Mouse (Mus musculus): ENCODE measurements around the gene Mcm3.
A peak's percentile ranks its signal among the peaks of the same experiment; 100 is the strongest.
"Not testable (repeated sequence)": the region's sequence is repeated elsewhere in the genome, so short reads cannot be mapped to it uniquely, and the experiment has no call there.

Mcm3 gene

DNA sequence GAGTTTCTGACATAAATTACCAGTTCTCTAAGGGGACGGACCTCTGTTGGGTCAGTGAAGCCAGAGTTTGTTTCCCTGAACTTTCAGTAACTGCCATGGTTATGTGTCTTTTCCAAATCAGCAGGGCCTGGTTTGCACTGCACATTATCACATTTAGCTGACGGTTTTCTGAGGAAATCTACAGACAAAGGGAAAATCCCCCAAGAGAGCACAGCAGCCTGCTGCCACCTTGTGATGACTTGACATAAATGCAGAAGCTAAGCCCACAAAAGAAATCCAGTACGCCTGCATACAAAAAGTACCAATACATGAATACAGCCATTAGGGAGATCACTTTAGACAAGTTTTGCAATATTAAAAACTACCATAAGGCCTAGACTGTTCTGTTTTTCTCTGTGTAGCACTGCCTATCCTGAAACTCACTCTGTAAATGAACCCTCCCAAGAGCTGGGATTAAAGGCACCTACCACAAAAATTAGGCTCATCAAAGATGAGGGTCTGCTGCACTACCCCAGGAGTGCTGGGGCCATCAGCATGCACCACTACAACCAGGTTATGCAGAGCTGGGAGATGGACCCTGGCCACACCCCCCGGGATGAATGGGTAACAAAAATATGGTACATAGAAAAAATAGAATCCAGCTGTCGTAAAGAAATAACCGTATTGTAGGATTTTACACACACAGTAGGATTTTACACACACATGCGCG is 18.3 kb downstream of the Mcm3 start:
- DNase-seq (ENCODE audit: low spot score), result peak; percentile 44

DNA sequence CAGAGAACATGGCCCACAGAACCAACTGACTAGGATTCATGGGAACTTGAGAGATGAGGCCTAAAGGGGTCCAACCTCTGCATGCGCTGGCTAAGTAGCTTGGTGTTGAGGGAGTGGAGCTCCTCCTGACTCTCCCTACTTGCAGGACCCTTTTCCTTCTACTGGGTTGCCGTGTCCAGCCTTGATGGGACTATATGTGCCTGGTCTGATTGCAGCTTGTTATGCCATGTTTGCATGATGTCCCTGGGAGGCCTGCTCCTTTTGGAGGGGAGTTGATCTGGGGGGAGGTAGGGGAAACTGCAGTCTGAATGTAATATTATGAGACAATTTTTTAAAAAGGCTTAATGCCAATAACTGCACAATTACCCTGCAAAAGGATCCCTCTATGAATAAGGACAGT is 18.8 kb downstream of the Mcm3 start:
- no peak for DNase-seq (ENCODE audit: low spot score)

DNA sequence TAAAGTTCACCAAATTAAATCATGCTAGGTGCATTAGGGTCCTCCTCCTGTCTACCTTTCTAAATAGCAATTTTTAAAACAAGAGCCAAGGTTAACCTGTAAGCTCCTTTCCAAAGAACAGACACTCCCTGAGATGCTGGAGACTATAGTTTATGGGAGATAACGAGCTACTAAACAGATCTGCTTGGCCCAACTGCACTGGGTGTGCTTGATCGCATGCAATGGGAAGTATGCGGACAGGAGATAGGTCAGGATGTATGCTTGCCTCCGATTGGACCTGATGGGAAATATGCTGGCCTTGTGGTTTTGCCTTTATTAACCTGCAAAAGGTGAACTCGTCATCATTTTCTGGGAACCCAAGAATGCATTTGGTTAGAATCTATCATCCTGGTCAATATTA is 24.9 kb downstream of the Mcm3 start:
- DNase-seq (ENCODE audit: low spot score), result no peak

DNA sequence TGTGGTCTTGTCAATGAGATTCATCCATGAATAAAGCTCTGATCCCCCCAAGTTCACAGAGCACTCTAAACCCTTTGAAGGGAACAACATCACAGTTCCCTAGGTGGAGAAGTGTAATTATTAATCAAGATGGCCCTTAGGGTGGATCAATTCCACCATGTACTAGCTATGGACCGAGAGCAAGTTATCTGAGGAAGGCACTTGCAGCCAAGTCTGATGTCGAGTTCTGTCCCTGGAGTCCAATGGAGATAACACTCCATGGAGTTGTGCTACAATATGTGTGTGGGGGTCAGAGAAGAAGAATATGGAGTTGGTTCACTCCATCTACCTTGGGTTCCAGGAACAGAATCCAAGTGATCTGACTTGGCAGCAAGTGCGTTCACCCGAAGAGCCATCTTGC is 25.4 kb downstream of the Mcm3 start:
- DNase-seq (ENCODE audit: low spot score), result no peak

DNA sequence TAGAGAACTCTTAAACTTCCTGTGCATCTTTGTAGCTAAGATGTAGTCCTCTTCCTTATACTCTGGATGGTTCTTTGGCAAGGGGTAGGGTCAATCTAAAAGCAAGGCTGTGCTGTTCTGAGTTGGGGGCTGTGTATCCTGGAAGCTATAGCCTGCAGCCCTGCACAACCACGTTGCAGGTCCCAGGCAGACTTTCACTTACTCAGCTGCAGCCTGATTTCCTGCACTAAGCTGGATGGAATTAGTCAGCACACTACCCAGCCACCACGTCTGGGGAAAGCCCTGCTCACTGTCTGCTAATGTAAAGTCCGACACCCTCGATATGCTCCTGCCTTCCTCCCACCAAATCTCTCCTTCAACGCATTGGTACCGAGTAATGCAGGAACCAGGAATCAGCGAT is 28.7 kb downstream of the Mcm3 start:
- no peak for DNase-seq (ENCODE audit: low spot score)

DNA sequence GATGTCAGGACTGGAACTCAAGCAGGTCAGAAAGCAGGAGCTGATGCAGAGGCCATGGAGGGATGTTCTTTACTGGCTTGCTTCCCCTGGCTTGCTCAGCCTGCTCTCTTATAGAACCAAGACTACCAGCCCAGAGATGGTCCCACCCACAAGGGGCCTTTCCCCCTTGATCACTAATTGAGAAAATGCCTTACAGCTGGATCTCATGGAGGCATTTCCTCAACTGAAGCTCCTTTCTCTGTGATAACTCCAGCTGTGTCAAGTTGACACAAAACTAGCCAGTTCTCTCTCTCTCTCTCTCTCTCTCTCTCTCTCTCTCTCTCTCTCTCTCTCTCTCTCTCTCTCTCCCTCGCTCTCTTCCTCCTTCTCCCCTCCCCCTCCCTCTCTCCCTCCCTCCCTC is 29.6 kb downstream of the Mcm3 start, which contains the start of gene Il17f:
TSS of gene Il17f (minus strand) at position 101 of the 400 bp plus-strand sequence.
- not testable (repeated sequence) for DNase-seq (ENCODE audit: low spot score)

DNA sequence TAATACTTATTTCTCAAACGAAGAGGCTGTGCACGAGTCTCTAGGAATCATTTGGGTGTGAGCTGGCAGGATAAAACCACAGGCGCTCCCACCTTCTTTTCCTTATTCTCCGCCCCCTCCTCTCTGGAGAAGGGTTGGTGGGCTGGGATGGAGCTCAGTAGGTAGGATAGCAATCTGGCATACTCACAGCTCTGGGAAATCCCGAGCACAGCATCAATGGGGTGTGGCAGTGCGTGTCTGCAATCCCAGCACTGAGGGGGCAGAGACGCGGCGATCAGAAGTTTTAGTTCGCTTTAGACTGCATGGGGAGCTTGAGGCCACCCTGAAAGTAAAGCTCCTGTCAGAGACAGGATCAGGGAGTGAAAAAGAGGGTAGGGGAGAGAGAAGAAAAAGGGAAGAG is 31.7 kb downstream of the Mcm3 start:
- DNase-seq (ENCODE audit: low spot score), result no peak

DNA sequence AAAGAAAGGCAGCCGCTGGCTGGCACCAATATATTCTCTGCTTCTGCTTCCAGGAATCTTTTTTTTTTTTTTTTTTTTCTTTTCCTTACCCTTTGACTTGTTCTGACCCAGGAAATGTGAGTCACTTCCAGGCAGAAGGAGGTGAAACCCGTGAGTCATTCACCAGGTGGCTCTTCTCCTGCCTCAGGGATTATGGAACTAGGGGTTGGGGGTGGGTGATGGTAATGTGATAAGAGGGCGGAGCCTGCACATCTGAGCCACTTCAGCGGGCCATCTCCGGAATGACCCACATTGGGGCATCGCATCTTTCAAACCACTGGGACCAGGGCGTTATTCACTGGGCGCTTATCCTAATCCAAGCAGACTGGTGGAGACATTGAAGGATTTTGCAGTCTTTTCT is 33.1 kb downstream of the Mcm3 start:
- no peak for DNase-seq (ENCODE audit: low spot score)

DNA sequence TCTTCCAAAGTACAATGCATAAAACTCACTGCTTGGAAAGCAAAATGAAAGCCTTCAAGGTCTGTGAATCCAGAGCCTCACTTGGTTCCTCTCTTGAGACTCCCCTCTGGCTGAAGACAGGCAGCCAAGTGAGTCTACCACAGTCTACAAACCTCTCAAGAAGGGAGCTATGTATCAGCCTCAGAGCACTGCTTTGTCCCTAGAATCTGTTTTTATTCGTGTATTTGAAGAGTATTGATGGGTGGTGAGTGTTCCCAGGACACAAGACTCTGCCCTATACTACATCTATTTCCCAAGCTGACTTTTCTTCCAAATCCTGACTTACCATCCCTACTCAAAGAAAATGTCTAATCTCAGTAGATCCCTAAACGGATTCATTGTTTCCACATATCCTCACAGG is 41.7 kb downstream of the Mcm3 start:
- no peak for DNase-seq (ENCODE audit: low spot score)

DNA sequence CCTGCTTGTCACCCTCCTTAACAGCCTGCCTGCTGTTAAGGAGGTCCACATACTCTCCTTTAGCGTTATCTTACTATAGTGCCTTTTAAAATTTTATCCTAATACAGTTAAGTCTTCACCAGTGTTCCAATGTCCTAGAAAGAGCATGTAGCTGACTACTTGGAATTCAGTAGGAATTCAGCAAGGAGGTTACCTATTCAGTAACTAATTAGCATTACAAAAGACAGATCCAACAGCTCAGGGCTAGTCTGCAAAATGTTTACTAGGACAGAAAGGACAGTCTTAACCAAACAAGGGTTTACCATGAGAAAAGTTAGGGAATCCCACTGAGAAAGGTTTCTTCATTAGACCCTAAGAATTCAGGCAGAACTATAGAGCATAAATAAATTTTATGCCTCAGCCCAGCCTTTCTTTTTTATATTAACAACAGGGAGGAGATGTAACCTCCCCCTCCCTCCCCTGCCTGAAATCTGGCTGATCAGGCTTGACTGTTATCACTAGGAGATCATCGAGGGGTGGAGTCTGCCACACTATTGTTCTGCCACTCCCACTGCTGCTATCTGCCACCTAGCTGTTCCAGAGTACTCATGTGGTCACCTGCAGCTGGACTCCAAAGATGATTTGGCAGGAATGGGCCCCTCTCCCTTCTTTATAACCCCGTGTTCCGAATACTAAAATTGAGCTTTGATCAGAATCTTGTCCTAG is 45.9 kb downstream of the Mcm3 start:
- not testable (repeated sequence) for DNase-seq (ENCODE audit: low spot score)

DNA sequence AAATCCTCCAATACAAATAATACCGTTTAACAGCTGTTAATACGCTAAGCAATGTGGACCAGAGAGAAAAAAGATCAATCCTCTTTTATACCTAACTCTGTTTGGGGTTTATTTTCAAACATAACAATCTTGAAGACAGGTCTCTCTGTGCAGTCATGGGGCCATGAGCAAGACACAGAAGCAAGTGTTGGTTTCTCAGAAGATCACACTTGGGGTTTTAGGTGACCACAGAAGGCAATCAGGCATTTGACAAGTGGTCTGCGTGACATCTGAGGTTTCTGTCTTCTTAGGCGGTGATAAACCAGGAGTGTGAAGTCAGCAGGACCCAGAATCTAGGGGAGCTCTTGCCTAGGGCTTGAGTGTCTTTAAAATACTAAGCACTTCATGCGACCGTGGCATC is 53.6 kb downstream of the Mcm3 start:
- DNase-seq (ENCODE audit: low spot score), result no peak

DNA sequence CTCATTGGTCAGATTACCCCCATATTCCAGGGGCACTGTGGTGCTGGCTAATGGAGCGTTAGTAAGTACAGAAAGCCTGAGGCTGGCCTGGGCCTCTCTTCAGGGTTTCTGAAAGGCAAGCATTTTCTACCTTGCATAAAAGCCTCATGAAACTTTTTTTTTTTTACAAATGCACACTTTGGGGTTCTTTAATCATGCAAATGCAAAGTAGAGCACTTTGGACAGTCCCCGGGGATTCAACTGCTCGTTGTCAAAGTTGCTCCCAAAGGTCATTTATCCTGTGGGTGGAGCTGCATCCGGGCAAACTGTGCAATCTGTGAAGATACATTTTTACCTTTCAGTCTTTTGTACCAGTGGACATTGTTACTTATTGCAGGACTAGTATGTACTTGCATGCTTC is 58.7 kb downstream of the Mcm3 start:
- no peak for DNase-seq (ENCODE audit: low spot score)

DNA sequence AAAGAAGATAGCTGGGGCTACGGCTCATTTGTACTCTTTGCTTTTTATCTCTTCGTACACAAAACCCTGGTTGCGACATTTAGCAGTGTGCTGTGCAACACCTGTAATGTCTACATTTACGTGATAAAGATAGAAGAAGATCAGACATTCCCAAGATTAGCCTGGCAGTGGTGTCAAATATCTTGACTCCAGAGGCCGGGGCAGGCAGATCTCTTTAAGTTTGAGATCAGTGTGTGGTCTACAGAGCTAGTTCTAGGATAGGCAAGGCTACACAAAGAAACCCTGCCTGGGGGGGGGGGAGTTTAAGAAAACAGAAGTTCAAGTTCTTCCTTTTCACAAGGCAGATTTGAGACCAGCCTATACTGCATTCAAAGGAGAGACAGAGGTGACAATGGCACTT is 59.8 kb downstream of the Mcm3 start:
- no peak for DNase-seq (ENCODE audit: low spot score)

DNA sequence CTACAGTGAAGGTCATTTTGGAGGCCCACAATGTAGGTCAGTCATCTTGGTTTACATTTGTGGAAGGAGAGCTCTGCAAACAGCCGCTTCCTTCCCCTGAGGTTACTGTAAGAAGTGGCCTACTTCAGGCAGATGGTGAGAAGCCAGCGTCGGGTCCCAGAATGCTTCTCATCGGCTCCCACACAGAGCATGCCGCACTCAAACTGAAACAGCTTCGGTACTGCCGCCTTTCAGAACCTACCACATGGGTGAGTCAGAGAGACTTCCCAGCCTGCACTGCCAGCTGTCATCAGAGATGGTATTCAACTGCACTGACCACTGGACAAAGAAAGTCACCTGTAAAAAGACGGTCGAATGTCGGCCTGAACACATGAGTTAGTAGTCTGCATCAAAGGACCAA is 60.3 kb downstream of the Mcm3 start:
- peak; percentile 15 for DNase-seq (ENCODE audit: low spot score)

DNA sequence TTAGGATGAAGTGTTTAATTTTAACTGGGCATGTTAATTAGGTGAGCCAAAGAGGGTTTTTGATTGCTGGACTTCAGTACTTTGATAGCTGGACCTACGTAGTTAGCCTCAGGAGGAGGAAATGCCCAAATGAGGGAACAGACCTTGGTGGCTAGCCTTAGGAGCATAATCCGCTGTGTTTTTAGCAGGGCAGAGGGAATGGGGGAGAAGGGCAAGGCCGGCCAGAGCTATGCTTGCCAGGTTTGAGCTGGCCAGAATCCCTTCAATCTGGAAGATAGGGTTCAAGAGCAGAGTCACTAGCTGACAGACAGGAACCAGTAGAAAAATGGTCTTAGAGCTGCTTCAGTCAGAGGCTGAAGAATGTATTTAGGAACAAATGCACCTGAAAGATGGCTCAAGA is 62.5 kb downstream of the Mcm3 start:
- no peak for DNase-seq (ENCODE audit: low spot score)

DNA sequence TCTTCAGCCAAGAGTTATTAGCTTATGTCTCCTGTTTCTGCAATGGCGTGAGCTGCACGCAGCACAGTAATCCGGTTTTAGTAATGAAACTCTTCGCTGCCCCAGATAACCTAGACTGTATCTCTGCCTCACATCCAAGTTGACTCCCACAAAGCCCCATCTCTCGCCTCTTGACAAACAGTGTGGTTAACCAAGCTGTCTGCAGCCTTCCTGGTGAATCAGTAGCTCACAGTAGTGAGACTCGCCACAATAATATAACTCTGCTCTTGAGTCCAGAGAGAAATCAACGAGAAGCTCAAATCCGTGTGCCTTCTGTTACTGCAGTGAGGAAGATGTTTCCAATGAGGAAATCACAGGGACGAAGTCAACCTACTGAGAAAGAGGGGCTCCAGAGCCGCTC is 65.7 kb downstream of the Mcm3 start:
- no peak for DNase-seq (ENCODE audit: low spot score)

Measured in left cerebral cortex, adult 11 months (tissue).